Mouse (Mus musculus) myocyte (in vitro differentiated cells): ENCODE data around the gene St3gal3. TPM values are rescaled to one million over a fixed set of nuclear protein-coding genes. Genes with fewer than 3 reads are reported as not detected.

Experiments used
- H3K27me3 ChIP-seq: one replicate; pipeline ENCODE4 v1.6.1; 2011; ENCODE audit not compliant: control insufficient read depth, insufficient read depth, insufficient read length
- H3K36me3 ChIP-seq: one replicate; pipeline ENCODE4 v1.6.1; 2011; ENCODE audit not compliant: control insufficient read depth, insufficient read depth
- H3K4me2 ChIP-seq: one replicate; pipeline ENCODE4 v1.6.1; 2011; ENCODE audit warnings: low read depth, control low read depth
- H3K4me3 ChIP-seq: one replicate; pipeline ENCODE4 v1.5.1; 2011; ENCODE audit warnings: mild to moderate bottlenecking, control low read depth, moderate library complexity
- H3K79me2 ChIP-seq: one replicate; pipeline ENCODE4 v1.6.1; 2011; ENCODE audit not compliant: control insufficient read depth, insufficient read depth
- H3ac ChIP-seq: one replicate; pipeline ENCODE4 v1.6.1; 2011; ENCODE audit not compliant: control insufficient read depth, insufficient read length
- CEBPB ChIP-seq: IDR thresholded peaks from 2 replicates; pipeline ENCODE4 v1.6.1; 2011; ENCODE audit warnings: mild to moderate bottlenecking, moderate library complexity; ENCODE audit not compliant: poor library complexity, insufficient read depth, severe bottlenecking
- E2F4 ChIP-seq: IDR thresholded peaks from one replicate; pipeline ENCODE4 v1.6.1; 2011; ENCODE audit warnings: mild to moderate bottlenecking, control low read depth, moderate library complexity; ENCODE audit not compliant: insufficient read depth
- MAX ChIP-seq: IDR thresholded peaks from one replicate; pipeline ENCODE4 v1.6.1; 2011; ENCODE audit warnings: low read depth, mild to moderate bottlenecking, control low read depth
- MYOD1 ChIP-seq, 3 experiments: IDR thresholded peaks; one replicate each; pipeline ENCODE4 v1.6.1; 2011; ENCODE audit warnings: control low read depth in 2 of 3, low read depth in 2 of 3, mild to moderate bottlenecking in 2 of 3, moderate library complexity in 1 of 3; ENCODE audit not compliant: insufficient read length in 2 of 3, control insufficient read depth in 1 of 3
- MYOG ChIP-seq, 3 experiments: IDR thresholded peaks; one replicate each; pipeline ENCODE4 v1.6.1; 2011; ENCODE audit warnings: control low read depth in 2 of 3, low read depth in 2 of 3, mild to moderate bottlenecking in 2 of 3; ENCODE audit not compliant: insufficient read length in 2 of 3, control insufficient read depth in 1 of 3, insufficient read depth in 1 of 3
- POLR2A ChIP-seq: IDR thresholded peaks from one replicate; pipeline ENCODE4 v1.6.1; 2011; ENCODE audit warnings: low read depth, mild to moderate bottlenecking, control low read depth, moderate library complexity; ENCODE audit not compliant: insufficient read length
- POLR2AphosphoS2 ChIP-seq: IDR thresholded peaks from one replicate; pipeline ENCODE4 v1.6.1; 2011; ENCODE audit warnings: low read depth, control low read depth; ENCODE audit not compliant: insufficient read length
- REST ChIP-seq: IDR thresholded peaks from one replicate; pipeline ENCODE4 v1.6.1; 2011; ENCODE audit warnings: mild to moderate bottlenecking, control low read depth, moderate library complexity; ENCODE audit not compliant: insufficient read depth, insufficient read length
- SRF ChIP-seq: IDR thresholded peaks from one replicate; pipeline ENCODE4 v1.6.1; 2011; ENCODE audit warnings: low read depth; ENCODE audit not compliant: control insufficient read depth, insufficient read length
- TCF12 ChIP-seq: IDR thresholded peaks from one replicate; pipeline ENCODE4 v1.6.1; 2011; ENCODE audit warnings: mild to moderate bottlenecking, control low read depth; ENCODE audit not compliant: poor library complexity, insufficient read depth, severe bottlenecking
- TCF3 ChIP-seq: IDR thresholded peaks from one replicate; pipeline ENCODE4 v1.6.1; 2011; ENCODE audit warnings: low read depth, control low read depth; ENCODE audit not compliant: insufficient read length
- USF1 ChIP-seq: IDR thresholded peaks from one replicate; pipeline ENCODE4 v1.6.1; 2011; ENCODE audit warnings: low read depth, mild to moderate bottlenecking, control low read depth, moderate library complexity
- polyA plus RNA-seq: library from polyadenylated mRNA; unstranded; fragments of >200 nt; fragmentation: generic; extraction: Trizol; gene quantifications from one replicate; pipeline ENCODE4 v1.2.1, GENCODE M21; 2012; ENCODE audit warnings: missing spikeins

The St3gal3 gene
- polyA plus RNA-seq, 1 experiment: 45.1 TPM

- Histone ChIP-seq H3K79me2 (no peaks in the 10 kb centered on the region), H3K27me3 (no peaks in the 10 kb centered on the region), H3K36me3 (peaks cover 25% of the 10 kb centered on the region), H3ac (no peak overlapping the region), H3K4me2 (no peak overlapping the region), H3K4me3 (no peak overlapping the region)
- TF ChIP-seq MYOG (IDR thresholded peaks at IDR 0.05; ENCODE audit: control insufficient read depth in 1 of 3, insufficient read depth in 1 of 3, insufficient read length in 2 of 3, low read depth in 2 of 3) (no peak), MYOD1 (IDR thresholded peaks at IDR 0.05; ENCODE audit: control insufficient read depth in 1 of 3, insufficient read length in 2 of 3, low read depth in 2 of 3) (no peak), E2F4 (no peak), CEBPB (no peak), MAX (no peak), TCF12 (no peak), TCF3 (no peak), POLR2AphosphoS2 (no peak), USF1 (no peak), POLR2A (no peak), REST (no peak), SRF (no peak)
Observed at GRCm38 (mm10) chr4:117894601-117895000, 240.1 kb downstream of the St3gal3 start.

GRCm38 (mm10) chr4:117893376-117893775 lies 241.3 kb downstream of the St3gal3 start:
- peaks cover 16% of the 10 kb centered on the region for H3K36me3 ChIP-seq
- H3K27me3 ChIP-seq: no peaks in the 10 kb centered on the region
- TF ChIP-seq POLR2AphosphoS2 (peak; percentile 32), E2F4 (no peak), TCF3 (no peak), MAX (no peak), MYOD1 (IDR thresholded peaks at IDR 0.05; ENCODE audit: control insufficient read depth in 1 of 3, insufficient read length in 2 of 3, low read depth in 2 of 3) (no peak), CEBPB (no peak), USF1 (no peak), SRF (no peak), POLR2A (no peak), TCF12 (no peak), MYOG (IDR thresholded peaks at IDR 0.05; ENCODE audit: control insufficient read depth in 1 of 3, insufficient read depth in 1 of 3, insufficient read length in 2 of 3, low read depth in 2 of 3) (no peak), REST (peak; percentile 96)

GRCm38 (mm10) chr4:117891738-117892161 lies 243.0 kb downstream of the St3gal3 start, which contains the start of gene Dph2:
Gene Dph2, minus strand, starts transcription at chr4:117892032.
- Histone ChIP-seq H3K36me3 (peaks cover 8% of the 10 kb centered on the region), H3ac (no peak within 1 kb of the TSS), H3K27me3 (no peaks in the 10 kb centered on the region), H3K79me2 (peaks cover 3% of the 10 kb centered on the region), H3K4me3 (peak within 1 kb of the TSS; percentile 40), H3K4me2 (peak within 1 kb of the TSS; percentile 68)
- TF ChIP-seq E2F4: peak; percentile 50
- no peak for TF ChIP-seq MYOD1 (IDR thresholded peaks at IDR 0.05; ENCODE audit: control insufficient read depth in 1 of 3, insufficient read length in 2 of 3, low read depth in 2 of 3)
- no peak for TF ChIP-seq SRF

More at GRCm38 (mm10) chr4:117893376-117893775, 241.3 kb downstream of the St3gal3 start:
- Histone ChIP-seq H3ac (no peak overlapping the region), H3K79me2 (no peaks in the 10 kb centered on the region), H3K4me2 (no peak overlapping the region), H3K4me3 (no peak overlapping the region)

GRCm38 (mm10) chr4:117890750-117891149 lies 244.0 kb downstream of the St3gal3 start:
- Histone ChIP-seq H3K27me3 (no peaks in the 10 kb centered on the region), H3K4me2 (peak overlapping the region; percentile 68), H3K36me3 (peaks cover 2% of the 10 kb centered on the region), H3ac (no peak overlapping the region), H3K4me3 (peak overlapping the region; percentile 40), H3K79me2 (peaks cover 11% of the 10 kb centered on the region)
- no peak for TF ChIP-seq USF1

GRCm38 (mm10) chr4:117890031-117890430 lies 244.7 kb downstream of the St3gal3 start:
- Histone ChIP-seq H3K27me3 (no peaks in the 10 kb centered on the region), H3K79me2 (peaks cover 14% of the 10 kb centered on the region), H3ac (no peak overlapping the region), H3K4me2 (no peak overlapping the region), H3K36me3 (peaks cover under 1% of the 10 kb centered on the region), H3K4me3 (no peak overlapping the region)
- TF ChIP-seq SRF: no peak
- TF ChIP-seq TCF12: no peak
- no peak for TF ChIP-seq MYOG (IDR thresholded peaks at IDR 0.05; ENCODE audit: control insufficient read depth in 1 of 3, insufficient read depth in 1 of 3, insufficient read length in 2 of 3, low read depth in 2 of 3)
- TF ChIP-seq POLR2A: no peak
- no peak for TF ChIP-seq USF1
- TF ChIP-seq TCF3: no peak
- TF ChIP-seq MAX: no peak
- TF ChIP-seq POLR2AphosphoS2: no peak
- TF ChIP-seq E2F4: no peak
- TF ChIP-seq CEBPB: no peak
- TF ChIP-seq MYOD1 (IDR thresholded peaks at IDR 0.05; ENCODE audit: control insufficient read depth in 1 of 3, insufficient read length in 2 of 3, low read depth in 2 of 3): no peak
- TF ChIP-seq REST: no peak
